Mouse (Mus musculus) cerebellum, adult 9-10 months (tissue): ENCODE results near the gene Cd276.
"Not testable (repeated sequence)": the region's sequence is repeated elsewhere in the genome, so short reads cannot be mapped to it uniquely, and the experiment has no call there.

ENCODE experiments used
- DNase-seq: peaks from one replicate; pipeline ENCODE4 v3.0.0; 2022

The Cd276 gene

DNA sequence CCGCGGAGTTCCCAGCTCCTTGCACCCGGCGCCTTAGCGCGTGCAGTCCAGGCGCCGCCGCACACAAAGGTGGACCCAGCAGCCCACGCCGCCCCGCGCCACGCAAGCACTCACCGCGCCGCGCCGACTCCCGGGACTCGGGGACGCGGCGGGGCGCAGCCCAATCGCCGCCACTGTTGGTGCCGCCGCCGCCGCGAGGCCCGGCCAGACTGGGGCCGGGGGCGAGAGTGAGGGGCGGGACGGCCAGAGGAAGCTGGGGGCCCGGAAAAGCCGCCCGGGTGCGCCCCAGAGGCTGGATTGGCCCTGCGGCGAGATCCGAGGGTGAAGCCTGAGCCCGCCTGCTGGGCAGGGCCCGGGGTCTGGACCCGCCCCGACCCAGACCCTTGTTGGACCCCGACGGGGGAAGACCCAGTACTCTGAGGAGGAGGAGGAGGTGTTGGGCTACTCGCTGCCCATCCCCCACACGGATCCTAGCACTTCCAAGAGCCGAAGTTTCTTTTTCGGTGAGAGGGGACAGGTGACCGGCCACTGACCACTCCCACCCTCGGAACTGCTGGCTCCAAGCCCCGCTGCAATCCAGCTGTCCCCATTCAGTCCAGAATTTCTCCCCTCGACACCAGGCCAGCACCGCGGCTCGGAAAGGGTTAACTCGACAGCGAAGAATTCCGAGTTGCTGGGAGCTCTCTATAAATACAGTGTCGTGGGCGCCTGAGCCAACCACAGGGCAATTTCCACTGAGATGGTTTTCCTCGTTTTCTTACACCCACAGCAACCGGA, at the start of gene Cd276:
Gene Cd276 (minus strand): TSS at position 530 of the 777 bp plus-strand sequence.
- peak; percentile 76 for DNase-seq

- DNase-seq, result no peak
Measured at GRCm38 (mm10) chr9:58595313-58595712, 40.1 kb upstream of the Cd276 start.

DNA sequence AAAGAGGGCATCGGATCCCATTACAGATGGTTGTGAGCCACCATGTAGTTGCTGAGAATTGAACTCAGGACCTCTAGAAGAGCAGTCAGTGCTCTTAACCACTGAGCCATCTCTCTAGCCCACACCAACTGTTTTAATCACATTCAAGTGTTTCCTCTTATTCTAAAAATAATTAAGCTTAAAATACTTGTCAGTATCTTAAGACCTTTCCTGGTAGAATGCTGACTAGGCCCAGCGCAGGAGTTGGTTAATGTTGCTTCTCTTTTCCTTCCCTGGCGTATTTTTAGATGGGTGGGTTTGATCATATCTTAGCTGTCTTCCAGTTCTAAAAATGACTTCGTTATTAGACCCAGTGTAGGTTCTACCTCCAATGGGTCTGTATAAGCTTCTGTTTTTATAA, 33.4 kb upstream of the Cd276 start:
- no peak for DNase-seq

- DNase-seq, result no peak
Measured at GRCm38 (mm10) chr9:58584323-58584722, 29.1 kb upstream of the Cd276 start.

DNA sequence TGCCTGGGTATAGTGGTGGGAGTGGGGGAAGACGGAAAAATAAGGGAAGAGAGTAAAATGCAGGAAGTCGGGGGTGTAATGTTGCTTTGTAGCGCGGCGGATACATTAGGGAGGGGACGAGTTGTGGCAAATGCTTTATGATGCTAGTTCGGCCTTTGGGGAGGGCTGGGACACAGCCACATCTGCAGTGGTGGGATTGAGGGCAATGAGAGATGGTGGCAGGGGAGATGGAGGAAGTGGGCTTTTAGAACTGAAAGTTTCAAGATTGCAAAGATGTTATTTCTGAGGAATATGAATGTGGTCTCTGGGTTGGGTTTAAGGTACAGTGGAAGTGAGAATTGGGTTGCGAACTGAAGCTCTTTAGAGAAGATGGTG, 28.0 kb upstream of the Cd276 start:
- DNase-seq, result no peak

DNA sequence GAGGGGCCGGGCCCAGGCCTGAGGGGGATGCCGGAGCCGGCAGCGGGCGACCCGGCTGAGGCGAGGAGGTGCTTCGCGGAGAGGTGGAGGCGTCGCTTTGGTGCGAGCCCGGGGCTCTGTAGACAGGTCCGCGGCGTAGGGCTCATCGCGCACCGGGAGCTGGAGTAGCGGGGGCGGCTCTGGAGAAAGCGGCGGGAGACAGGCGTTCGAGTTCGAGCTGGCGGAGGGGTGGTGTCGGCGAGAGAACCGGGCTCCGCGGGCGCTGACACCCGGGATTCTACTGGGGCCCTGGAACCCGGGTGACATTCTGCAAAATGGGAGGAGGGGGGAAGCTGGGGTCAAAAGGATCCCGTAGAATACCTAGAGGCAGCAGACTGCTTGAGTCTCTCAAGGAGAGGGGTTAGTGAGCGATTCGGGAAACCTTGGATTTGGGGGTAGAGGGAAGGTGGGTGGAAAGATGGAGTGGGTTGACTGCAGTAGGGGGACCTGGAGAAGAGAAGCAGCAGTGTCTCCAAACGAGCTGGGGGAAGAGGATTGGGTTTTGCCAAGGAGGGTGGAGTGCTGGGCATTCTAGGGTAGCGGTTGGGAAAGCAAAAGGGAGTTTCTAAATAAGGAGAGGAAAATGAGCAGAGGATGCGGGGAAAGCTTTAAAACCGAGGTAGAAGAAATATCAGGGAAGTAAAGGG, 27.5 kb upstream of the Cd276 start:
- DNase-seq, result peak; percentile 72

DNA sequence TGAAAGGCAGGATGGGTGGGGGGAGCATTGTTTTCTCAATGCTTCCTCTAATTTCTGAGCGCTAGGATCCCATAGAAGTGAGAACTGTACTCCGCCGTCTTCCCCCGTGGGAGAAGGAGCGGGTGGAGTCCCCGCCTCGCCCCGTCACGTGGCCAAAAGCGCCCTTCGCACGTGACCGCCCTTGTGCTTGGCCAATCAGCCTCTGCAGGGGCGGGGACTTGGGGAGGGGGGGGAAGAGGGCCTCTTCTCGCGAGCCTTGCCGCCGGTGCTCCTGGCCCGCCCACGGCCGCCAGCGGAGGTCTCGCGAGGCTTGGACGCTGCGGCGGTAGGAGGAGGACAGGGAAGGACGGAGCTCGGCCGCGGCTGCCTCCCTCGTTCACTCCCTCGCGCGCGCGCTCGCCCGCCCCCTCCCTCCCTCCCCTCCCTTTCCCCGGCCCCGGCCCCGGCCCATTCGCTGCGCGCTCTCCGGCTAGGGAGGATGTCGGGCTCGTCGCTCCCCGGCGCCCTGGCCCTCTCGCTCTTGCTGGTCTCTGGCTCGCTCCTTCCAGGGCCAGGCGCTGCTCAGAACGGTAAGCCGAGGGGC, 26.8 kb upstream of the Cd276 start, which contains the start of gene Nptn:
Gene Nptn (plus strand): TSS at position 283 of the 583 bp plus-strand sequence.
- peak; percentile 98 for DNase-seq

DNA sequence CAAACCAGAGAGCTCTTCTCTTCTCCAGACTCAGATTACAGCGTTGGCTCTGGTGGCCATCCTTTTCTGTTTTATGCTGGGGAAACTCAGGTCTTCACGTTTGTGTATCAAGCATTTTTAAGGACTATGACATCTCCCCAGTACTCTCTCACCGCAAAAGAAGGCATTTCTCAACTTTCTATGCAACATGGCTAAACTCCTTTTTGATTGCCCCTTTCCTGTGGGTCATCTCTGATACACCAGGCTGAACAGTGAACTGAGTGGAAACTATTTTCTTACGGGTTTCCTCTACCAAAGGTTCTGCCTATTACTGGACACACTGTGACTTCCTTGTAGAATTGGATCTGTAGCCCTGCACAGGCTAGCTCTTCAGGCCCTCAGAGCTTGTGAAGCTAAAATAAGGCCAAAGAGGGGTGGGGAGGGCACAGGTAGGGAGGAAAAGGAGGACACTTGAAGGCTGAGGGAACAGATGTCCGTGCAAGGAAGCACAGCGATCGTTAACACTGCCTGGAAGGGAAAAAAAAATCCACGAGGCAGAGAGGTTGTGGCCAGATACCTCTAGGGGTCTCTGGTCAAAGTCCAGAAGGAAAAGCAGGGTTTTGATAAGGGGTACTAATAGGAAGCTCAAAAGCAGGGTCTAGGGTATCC, 26.2 kb upstream of the Cd276 start:
- DNase-seq, result no peak

GRCm38 (mm10) chr9:58580453-58581195, 25.4 kb upstream of the Cd276 start:
- DNase-seq, result peak; percentile 54

- peak; percentile 92 for DNase-seq
Measured at GRCm38 (mm10) chr9:58578669-58579068, 23.4 kb upstream of the Cd276 start.

DNA sequence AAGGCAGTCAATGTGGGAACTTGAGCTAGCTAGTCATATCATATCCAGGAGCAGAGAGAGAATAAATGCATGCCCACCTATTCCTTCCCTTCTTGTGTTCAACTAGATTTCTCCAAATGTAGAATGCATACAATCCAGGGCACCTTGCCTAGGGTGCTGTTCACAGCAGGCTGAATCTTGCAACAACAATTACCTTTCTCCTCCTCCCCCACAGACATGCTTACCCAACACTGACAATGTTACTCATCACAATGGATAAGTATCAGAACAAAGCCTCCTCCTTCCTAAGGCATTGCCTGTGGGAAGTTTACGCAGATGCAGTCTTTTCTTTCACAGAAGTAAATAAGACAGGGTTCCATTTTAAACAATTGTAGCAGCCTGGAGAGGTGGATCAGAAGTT, 15.8 kb upstream of the Cd276 start:
- DNase-seq, result no peak

DNA sequence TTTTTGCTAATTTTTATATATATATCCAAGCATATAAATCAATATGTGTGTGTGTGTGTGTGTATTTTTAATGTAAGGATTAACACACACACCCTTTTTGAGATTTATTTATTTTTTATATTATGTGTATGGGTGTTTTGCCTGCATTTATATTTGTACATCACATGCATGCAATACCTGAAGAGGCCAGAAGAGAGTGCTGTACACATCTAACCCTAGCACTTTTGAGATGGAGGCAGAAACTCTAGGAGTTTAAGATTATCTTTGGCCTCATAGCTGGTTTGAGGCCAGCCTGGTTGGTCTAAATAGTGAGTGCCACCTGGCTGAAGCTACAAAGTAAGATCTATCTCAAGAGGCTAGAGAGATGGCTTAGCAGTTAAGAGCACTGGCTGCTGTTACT, 12.4 kb upstream of the Cd276 start:
- no peak for DNase-seq

DNA sequence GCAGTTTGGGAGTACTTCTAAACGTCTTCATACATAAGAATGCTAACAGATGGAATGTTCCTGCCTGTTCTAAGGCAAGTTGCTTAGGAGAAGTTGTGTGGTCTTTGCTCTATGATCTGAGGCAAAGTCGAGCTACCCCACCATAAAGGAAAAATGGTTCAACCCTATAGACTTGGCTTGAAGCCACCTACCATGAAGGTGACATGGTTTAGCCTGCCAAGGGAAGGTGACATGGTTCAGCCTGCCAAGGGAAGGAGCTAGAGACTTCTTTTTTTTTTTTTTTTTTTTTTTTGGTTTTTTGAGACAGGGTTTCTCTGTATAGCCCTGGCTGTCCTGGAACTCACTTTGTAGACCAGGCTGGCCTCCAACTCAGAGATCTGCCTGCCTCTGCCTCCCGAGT, 10.7 kb upstream of the Cd276 start:
- not testable (repeated sequence) for DNase-seq

DNA sequence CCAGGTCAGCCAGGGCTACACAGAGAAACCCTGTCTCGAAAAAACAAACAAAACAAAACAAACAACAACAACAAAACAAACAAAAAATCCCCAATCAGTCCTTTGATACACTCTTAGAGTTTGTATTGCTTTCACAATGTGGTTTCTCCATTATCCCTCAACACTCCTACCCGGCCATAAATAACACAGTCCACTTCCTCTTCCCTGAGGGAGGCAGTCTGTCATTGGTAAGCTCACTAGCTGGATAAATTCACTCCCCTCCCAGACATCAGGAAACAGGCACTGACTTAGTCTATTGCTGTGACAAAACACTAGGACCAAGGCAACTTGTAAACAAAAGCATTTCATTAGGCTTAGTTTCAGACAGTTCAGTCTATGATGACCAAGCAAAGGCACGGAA, 5.0 kb upstream of the Cd276 start:
- DNase-seq, result no peak

GRCm38 (mm10) chr9:58557457-58558455, 2.5 kb upstream of the Cd276 start:
- DNase-seq, result no peak

- DNase-seq, result no peak
Measured at GRCm38 (mm10) chr9:58556627-58557026, 1.4 kb upstream of the Cd276 start.

DNA sequence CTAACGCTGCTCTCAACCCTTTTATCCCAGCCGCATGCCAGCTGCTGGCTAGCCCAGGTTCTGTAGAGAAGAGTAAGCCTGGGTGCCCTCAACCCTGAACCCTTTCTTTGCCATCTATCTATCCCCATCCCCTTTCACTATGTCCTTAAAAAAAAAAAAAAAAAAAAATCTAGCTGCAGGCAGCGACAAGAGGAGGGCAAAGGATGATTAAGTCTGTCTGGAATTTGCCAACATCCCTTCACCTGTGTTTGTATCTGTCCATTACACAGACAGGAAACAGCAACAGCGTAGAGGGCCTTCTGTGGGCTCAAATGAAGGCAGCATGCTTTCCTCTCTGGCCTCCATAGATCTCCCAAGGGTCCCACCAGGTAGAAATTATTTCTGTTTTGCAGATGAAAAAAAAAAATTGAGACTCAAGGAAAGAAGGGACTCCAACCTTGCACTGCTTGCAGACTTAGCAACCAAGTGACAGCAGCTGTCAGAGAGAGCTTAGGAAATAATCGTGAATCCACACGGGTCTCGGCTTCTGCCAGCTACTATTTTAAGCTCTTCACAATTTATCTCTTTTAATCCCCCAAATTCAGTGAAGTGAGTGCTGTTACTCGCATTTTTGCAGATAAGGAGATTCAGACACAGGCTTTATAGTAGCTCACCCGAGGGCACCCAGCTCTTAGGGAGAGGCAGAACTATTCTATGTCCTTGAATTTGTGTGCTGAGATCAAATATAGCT, 613 bp upstream of the Cd276 start:
- no peak for DNase-seq

DNA sequence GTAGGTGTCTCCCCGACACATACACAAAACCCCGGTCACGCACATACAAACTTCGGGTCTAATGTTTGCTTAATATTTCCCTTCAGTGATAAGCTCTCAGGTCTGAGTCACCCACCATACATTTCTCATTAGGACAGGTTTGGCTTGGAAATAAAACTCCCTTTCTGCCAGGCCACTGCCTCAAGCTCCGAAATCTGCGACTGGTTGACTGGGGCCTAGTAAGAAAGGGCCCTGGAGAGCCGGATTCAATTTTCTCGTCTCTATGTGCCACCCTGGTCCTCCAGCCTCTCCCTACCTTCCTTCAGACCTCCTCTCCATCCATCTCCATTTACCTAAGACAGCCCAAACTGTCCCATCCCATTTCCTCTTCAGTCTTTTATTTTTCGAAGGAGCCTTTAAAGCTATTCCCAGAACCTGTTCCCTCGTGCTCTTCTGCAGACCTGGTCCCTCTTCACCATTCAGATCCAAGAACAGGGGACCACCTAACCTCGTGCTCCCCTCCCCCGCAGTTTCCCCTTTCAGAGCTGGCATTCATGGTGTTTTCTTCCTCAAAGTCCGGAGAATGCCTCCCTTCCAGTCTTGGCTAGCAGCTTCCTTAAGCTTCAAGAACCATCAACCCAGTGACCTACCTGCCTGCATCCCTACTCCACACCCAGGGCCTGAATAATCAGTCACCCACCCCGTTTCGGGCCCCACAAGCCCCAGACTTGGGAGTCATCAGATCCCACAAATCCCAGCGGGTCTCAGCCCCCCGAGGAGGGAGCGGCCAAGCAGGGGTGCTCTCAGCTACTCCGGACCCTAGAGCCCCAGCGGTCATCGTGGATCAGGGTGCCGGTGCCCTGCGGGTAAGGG, 955 bp downstream of the Cd276 start:
- DNase-seq, result peak; percentile 67

DNA sequence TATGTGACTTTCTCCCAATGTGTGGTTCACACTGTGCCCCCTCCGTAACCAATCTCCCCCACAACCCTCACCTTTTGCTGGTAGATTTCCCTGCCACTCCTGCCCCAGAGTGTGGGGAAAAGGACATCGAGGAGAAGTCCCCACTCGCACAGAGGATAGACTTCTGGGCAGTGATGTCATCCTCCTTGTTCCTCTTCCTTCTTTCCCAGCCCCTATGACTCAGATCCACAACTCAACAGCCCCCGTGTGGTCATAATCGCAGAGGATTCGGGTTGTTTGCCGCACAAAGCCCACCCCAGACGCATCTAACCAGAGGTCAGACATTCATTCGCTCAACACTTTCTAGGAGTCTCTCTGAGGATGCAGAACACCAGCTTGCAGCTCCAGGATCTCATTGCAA, 3.2 kb downstream of the Cd276 start:
- no peak for DNase-seq

- DNase-seq, result no peak
Measured at GRCm38 (mm10) chr9:58550928-58551327, 4.3 kb downstream of the Cd276 start.
